Mouse (Mus musculus) kidney, embryonic 16.5 days (tissue): ENCODE data around the gene Gm17581. TPM values are rescaled to one million over a fixed set of nuclear protein-coding genes. Genes with fewer than 3 reads are reported as not detected.

Experiments used
- polyA plus RNA-seq: library from polyadenylated mRNA; unstranded; fragments of >200 nt; fragmentation: Nextera tagmentation; extraction: Ambion mirVana; gene quantifications from 2 replicates; pipeline ENCODE4 v1.2.1, GENCODE M21; 2015

The Gm17581 gene
- polyA plus RNA-seq, 1 experiment from 2014 or later = not detected

Other genes with a start within 250 kb of the Gm17581 start
- 14.7 and 16.0 TPM in 2 replicates for gene Acss2, start 217.9 kb downstream of the Gm17581 start, polyA plus RNA-seq
- 3.7 and 3.9 TPM in 2 replicates for gene Ggt7, start 217.6 kb downstream of the Gm17581 start, polyA plus RNA-seq
- gene Gss, start 143.1 kb downstream of the Gm17581 start, polyA plus RNA-seq = 65.2 and 71.3 TPM in 2 replicates
- 0.56 and 1.7 TPM in 2 replicates for gene Myh7b, start 124.7 kb downstream of the Gm17581 start, polyA plus RNA-seq
- 135 and 143 TPM in 2 replicates for gene Trpc4ap, start 43.5 kb downstream of the Gm17581 start, polyA plus RNA-seq
- 43.2 and 44.8 TPM in 2 replicates for gene Edem2, start 6.4 kb downstream of the Gm17581 start, polyA plus RNA-seq
- 13.0 and 13.1 TPM in 2 replicates for gene Procr, start 15.3 kb upstream of the Gm17581 start, polyA plus RNA-seq
- gene Mmp24, start 39.5 kb upstream of the Gm17581 start, polyA plus RNA-seq = 0.07 and 0.09 TPM in 2 replicates
- 18.9 and 20.0 TPM in 2 replicates for gene BC029722, start 83.6 kb upstream of the Gm17581 start, polyA plus RNA-seq
- gene Eif6, start 91.1 kb upstream of the Gm17581 start, polyA plus RNA-seq = 216 and 233 TPM in 2 replicates
- 0.18 and 0.21 TPM in 2 replicates for gene Fam83c, start 99.0 kb upstream of the Gm17581 start, polyA plus RNA-seq
- gene Uqcc1, start 194.4 kb upstream of the Gm17581 start, polyA plus RNA-seq = 84.1 and 94.3 TPM in 2 replicates
- gene Gm15557, start 204.9 kb upstream of the Gm17581 start, polyA plus RNA-seq = not detected in 2 replicates
- 0.64 and 1.3 TPM in 2 replicates for gene Gdf5, start 209.5 kb upstream of the Gm17581 start, polyA plus RNA-seq
- gene Cep250, start 220.6 kb upstream of the Gm17581 start, polyA plus RNA-seq = 18.1 and 19.8 TPM in 2 replicates